Mouse (Mus musculus) adrenal gland, postnatal 10 days (tissue): ENCODE data around the gene Hilpda. TPM values are rescaled to one million over a fixed set of nuclear protein-coding genes. Genes with fewer than 3 reads are reported as not detected.
A peak's percentile ranks its signal among the peaks of the same experiment; 100 is the strongest.

Experiments
- DNase-seq: peaks from one replicate; pipeline ENCODE4 v3.0.0; 2021; ENCODE audit warnings: mixed read lengths
- long read RNA-seq, 2 experiments: library from polyadenylated mRNA; stranded (forward); transcript quantifications; one replicate each; pipeline ENCODE4 v2.0.0; 2021
- total RNA-seq, 2 experiments: library from RNA; stranded (reverse); gene quantifications; 2 replicates each; pipeline ENCODE4 v1.2.3; 2021

Hilpda gene
- 10 to 100 TPM in 1 of 2 experiments, 1 to 10 TPM in 1; 9.5 to 14.1 TPM for total RNA-seq
- long read RNA-seq, experiment 1, transcript Hilpda-201 (2 exons, 982 nt) = major isoform, 5 of 6 reads
- long read RNA-seq, experiment 1, partial matches to known transcripts = 0 of 6 reads
- long read RNA-seq, experiment 1, other reads (novel, unspliced or antisense) = 1 of 6 reads
- long read RNA-seq, experiment 2, transcript Hilpda-201 (2 exons, 982 nt) = major isoform, 11 of 11 reads
- long read RNA-seq, experiment 2, partial matches to known transcripts = 0 of 11 reads
- long read RNA-seq, experiment 2, other reads (novel, unspliced or antisense) = 0 of 11 reads

- DNase-seq = peak; percentile 93
Observed at GRCm38 (mm10) chr6:29272312-29273072, at the start of gene Hilpda. Gene Hilpda, plus strand, starts transcription at chr6:29272488.

DNA sequence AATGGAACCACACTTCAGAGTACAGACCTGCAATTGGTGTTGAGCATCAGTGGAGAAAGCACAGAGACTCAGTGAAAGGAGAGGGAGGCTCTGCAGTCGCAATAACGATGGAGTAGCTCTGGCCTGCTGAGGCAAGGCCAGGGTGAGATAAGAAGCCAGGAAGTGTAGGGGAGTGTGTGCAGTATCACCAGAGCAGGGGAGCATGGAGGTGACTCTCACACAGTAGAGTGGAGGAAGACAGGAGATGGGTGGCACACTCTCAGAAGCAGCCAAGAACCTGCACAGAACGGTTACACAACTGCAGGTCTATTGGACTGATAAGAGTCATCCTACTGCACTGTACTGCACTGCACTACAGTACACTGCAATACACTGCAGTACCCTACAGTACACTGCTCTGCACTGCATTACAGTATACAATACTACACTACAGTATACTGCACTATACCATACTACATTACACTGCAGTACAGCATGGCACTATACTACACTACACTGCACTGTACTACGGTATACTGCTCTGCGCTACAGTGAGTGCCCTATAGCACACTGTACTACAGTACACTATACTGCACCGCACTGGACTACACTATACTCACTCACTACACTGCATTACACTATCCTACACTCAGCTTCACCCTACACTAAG is 42.9 kb upstream of the Hilpda start:
- no peak for DNase-seq

GRCm38 (mm10) chr6:29230386-29230785 is 41.9 kb upstream of the Hilpda start:
- no peak for DNase-seq

GRCm38 (mm10) chr6:29231799-29232198 is 40.5 kb upstream of the Hilpda start:
- DNase-seq = no peak

- no peak for DNase-seq
Observed at GRCm38 (mm10) chr6:29232321-29232720, 40.0 kb upstream of the Hilpda start.

DNA sequence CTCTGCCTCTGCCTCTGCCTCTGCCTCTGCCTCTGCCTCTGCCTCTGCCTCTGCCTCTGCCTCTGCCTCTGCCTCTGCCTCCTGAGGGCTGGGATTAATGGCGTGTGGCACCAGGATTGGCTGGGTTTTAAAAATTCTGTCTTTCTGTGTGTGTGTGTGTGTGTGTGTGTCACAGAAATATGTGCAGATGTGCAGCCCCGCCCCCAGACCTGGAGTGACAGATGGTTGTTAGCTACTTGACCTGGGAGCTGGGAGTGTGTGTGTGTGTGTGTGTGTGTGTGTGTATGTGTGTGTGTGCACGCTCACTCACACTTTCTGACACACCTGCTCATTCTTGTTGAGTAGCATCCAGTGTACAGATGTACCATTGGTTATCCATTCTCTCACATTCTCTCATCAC is 38.6 kb upstream of the Hilpda start:
- DNase-seq = no peak

DNA sequence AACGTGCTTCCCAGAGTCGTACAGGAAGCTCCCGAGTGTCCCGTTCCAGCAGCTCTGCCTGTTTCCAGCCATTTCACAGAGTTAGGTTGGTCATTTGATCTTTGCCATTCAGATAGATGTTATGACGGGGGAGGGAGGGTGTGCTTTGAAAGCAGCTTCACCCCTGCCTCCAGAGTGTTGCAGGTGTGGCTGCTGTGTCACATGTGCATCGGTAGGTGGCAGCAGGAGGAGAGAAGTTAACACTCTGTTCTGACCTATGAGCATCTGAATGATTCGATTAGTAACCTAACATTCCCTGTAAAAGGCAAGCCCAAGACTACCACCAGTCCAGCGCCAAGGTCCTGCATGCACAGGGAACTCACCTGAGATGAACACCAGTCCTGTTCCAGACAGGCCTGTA is 38.0 kb upstream of the Hilpda start:
- DNase-seq = peak; percentile 22

- DNase-seq = peak; percentile 67
Observed at GRCm38 (mm10) chr6:29240806-29241205, 31.5 kb upstream of the Hilpda start.

GRCm38 (mm10) chr6:29241697-29242096 is 30.6 kb upstream of the Hilpda start:
- DNase-seq = no peak

GRCm38 (mm10) chr6:29242265-29242664 is 30.0 kb upstream of the Hilpda start:
- no peak for DNase-seq

DNA sequence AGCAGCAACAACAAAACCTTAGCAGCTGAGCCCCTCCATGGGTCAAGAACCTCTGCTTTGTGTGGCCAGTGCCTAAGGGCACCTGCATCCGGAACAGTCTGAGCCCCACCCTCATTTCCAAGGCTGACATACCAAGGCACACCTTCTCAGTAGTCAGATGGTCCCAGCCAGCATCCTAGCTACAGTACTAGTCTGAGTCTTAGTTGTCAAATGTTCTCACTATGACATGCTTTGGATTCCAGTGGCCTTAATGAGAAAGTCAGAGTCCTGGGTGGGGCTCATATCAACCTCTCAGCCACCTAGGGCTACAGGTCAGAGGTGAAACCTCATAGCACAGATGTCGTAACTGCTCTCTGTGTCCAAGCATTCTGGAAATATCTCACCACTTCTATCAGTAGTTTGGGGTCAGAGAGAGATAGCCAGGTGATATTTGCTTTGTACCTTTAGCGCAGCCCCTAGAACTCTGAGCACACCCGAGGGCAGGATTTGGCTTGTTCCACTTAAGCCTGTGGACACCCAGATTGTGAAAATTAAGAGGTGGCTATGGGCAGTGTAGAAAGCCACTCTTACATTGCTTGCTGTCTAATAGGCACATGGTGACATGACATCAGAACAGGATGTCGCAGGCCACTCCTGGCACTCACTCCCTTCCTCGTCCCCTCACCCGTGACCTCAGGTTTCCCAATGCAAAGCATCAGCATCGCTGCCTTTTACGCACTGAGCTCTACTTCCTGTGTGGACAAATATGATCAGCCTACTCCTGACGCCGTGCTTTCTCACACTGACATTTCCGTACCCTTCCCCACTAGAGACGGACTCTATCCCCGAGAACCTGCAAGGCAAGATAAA is 26.8 kb upstream of the Hilpda start:
- DNase-seq = no peak

DNA sequence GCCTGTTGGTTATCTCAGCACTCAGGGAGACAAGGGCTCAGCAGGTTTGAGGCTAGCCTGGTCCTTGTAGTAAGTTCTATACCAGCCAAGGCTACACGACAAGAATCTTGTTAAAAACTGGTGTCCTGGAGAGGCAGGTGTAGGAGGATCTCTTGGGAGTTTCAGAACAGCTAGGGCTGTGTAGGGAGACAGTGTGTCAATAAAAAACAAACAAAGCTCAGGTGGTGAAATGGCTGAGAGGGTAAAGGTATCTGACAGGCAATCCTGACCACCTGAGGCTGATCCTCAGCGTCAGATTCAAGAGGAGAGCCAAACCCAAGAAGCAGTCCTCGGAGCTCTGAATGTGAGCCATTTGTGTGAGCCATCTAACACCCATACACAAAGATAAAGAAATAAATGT is 26.1 kb upstream of the Hilpda start:
- DNase-seq = no peak

DNA sequence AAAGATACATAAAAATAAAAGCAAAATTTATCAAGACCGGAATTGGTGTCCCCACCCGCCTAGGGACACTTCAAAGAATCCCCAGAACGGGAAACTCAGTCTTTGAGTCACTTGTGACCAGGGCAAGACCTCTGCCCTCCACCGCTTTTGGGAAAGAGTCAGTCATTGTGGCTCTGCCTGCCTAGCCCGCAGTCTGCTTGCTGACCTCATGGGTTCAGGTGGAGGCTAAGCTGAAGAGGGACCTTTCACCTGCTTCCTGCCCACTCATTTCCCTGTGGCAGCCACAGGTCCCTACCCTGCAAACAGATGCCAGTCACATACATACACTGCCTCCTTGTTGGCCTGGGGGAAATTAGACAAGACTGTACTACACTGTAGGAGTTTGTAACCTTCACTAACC is 25.7 kb upstream of the Hilpda start:
- no peak for DNase-seq

- no peak for DNase-seq
Observed at GRCm38 (mm10) chr6:29247072-29247471, 25.2 kb upstream of the Hilpda start.

DNA sequence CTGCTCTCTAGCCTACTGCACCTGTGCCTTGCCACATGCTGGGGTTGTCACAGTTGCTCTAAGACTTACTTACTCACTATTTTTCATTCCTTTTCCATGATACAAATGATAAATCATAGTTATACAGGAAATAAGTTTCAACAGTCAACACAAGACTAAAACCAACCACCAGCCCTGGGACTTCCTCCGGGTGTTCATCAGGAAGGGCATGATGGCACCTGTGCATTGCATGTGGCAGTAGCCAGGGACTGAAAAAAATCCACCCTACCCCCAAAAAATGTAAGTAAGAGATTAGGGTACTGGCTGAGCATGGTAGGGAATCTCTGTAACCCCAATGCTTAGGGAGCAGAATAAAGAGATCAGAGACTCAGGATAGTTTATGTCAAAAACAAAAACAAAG is 12.9 kb upstream of the Hilpda start:
- DNase-seq = no peak

- DNase-seq = peak; percentile 24
Observed at GRCm38 (mm10) chr6:29261831-29262230, 10.5 kb upstream of the Hilpda start.

- DNase-seq = peak; percentile 66
Observed at GRCm38 (mm10) chr6:29263650-29264455, 8.4 kb upstream of the Hilpda start.

DNA sequence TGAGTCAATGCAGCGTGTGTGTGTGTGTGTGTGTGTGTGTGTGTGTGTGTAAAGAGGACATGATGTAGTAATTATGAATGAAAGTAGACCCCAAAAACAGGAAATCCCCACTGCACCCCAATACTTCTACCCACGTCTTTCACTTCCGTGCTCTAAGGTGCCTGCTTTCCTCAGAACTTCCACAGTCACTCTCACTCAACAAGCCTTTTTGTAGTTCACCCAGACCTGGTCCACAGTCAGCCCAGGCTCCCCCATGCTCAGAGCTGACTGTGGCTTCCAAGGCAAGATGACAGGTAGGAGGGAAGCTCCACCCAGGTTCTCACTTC is 7.9 kb upstream of the Hilpda start:
- DNase-seq = no peak

GRCm38 (mm10) chr6:29266936-29267335 is 5.4 kb upstream of the Hilpda start:
- DNase-seq = no peak

DNA sequence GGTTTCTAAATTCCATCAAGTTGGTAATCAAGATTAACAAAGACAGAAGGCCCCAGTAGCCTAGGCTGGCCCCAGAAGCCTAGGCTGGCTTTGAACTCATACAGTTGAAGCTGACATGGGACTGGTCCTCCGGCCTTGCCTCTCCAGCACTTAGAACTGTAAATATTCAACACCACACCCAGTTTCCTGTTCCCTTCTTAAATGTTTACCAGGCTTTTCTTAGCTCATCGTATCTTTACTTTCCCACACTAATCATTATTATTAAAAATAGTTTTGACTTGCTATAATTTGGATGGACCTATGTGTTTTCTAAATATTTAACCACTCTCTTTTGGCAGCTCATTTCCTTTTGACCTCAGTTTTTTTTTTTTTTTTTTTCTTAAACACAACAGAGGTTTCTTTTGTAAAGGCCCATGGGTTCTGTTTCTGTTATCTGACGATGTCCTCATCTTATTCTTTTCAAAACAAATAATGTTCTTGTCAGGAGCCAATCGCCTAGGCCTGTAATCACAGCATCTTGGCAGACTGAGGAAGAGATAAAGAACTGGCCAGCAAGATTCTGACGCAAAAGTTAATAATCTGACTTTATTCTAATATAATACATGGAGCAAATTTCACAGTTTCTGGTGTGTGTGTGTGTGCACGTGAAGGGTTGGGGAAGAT is 3.2 kb upstream of the Hilpda start:
- DNase-seq = no peak

- DNase-seq = peak; percentile 41
Observed at GRCm38 (mm10) chr6:29270961-29271360, 1.3 kb upstream of the Hilpda start.
